Mouse (Mus musculus) left cerebral cortex, postnatal 25 days (tissue): ENCODE data around the gene Bcorl1. TPM values are rescaled to one million over a fixed set of nuclear protein-coding genes. Genes with fewer than 3 reads are reported as not detected.
A peak's percentile ranks its signal among the peaks of the same experiment; 100 is the strongest.
"Not testable (repeated sequence)": the region's sequence is repeated elsewhere in the genome, so short reads cannot be mapped to it uniquely, and the experiment has no call there.

ENCODE experiments used
- DNase-seq, 2 experiments: peaks; one replicate each; pipeline ENCODE4 v3.0.0; 2022; ENCODE audit warnings: low spot score in 2 of 2, mixed read lengths in 1 of 2
- intact Hi-C: fragments of 180-260 bp; cut with DNase I; formaldehyde crosslinking; loops from one replicate; pipeline ENCODE4 v1.15.1; 2025
- total RNA-seq, 2 experiments: library from RNA; stranded (reverse); gene quantifications; 2 replicates each; pipeline ENCODE4 v1.2.3; 2021

Gene Bcorl1
- total RNA-seq, 2 experiments from 2014 or later, result 16.6 to 19.4 TPM

DNA sequence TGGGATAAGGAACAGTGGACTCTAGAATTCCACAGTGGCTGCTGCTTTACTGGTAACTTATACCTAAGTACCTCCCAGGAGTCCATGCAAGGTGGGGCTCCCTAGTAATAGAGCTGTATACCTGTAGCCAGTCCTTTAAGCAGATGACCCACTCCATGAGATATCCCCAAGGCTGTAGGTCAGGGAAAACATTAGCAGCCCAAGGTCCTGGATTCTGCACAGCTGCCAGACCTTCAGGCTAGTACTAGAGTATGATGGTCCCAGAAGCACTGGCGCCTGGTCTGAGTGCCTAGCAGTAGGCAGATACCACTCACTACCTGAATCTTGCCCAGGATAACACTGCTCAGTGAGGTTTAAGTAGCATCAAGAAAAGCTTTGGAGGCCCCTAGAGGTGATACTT, 93.1 kb downstream of the Bcorl1 start:
- intact Hi-C loops, result no loop called here
- no peak for DNase-seq

DNA sequence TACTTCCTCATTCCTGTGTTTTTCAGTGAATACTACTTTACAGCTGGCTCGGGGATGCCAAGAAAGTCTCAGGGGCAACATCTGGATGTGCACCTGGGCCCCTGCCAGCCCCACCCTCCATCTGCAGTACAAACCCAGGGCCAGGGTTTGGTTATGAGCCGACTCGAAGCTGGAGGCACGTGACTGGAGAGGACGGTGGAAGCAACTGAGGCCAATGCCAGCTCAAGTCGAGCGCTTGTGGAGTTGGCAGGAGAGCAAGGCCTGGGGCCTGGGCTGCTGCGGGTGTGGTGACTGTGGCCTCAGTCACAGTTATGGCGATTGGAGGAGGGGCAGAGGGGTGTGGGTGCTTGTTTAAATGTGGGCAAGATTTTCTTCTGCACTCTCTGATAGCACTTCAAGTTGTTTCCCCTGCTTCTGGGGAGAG, 94.3 kb downstream of the Bcorl1 start:
- DNase-seq, result no peak
- intact Hi-C loops, result no loop called here

DNA sequence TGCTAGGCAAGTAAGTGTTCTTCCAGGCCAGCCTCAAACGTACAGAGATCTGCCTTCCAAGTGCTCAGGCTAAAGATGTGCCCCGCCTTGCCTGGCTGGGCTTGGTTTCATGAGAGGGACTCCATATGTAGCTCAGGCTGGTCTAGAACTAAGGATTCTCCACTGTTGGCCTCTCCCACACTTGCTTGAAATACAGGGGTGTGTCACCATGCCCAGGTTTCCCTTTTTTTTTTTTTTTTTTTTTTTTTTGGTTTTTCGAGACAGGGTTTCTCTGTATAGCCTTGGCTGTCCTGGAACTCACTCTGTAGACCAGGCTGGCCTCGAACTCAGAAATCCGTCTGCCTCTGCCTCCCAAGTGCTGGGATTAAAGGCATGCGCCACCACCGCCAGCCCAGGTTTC, 94.9 kb downstream of the Bcorl1 start:
- intact Hi-C loops, DNase-seq: not testable (repeated sequence)

DNA sequence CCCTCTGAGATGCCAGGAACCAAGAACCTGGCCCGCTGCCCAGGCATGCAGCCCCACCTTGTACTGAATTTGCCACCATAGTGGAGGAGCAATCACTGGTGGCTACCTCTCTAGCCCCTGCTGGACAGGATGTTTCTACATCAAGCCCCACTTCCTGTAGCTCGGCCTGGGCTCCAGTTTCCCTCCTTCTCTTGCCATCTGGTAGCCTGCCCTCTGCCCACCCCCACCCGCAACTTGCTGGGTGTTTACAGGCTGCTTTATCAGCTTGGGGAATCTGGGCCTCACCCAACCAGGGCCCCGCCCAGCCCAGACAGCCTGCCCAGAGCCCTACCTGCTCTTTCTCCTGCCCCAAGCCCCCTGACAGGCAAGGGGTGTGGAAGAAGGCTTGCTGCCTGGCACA, 97.9 kb downstream of the Bcorl1 start:
- no peak for DNase-seq
- intact Hi-C loops, result no loop called here

DNA sequence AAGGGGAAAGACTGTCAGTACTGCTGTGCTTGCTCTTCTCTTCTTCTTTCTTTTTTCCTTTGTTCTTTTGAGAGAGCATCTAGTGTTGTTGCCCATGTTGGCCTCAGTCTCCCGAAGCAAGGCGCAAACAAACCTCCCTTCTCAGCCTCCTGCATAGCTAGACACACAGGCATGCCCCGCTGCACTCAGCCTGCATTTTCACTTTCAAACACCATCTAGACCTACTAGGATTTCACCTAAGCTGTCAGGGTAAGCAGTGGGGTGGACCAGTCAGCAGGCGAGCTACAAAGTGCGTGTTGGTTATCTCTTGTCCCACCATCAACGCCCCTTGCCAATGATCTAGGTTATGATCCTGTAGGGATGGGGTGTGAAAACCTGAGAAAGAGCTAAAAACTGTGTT, 100.4 kb downstream of the Bcorl1 start:
- intact Hi-C loops, result no loop called here
- DNase-seq, result no peak

DNA sequence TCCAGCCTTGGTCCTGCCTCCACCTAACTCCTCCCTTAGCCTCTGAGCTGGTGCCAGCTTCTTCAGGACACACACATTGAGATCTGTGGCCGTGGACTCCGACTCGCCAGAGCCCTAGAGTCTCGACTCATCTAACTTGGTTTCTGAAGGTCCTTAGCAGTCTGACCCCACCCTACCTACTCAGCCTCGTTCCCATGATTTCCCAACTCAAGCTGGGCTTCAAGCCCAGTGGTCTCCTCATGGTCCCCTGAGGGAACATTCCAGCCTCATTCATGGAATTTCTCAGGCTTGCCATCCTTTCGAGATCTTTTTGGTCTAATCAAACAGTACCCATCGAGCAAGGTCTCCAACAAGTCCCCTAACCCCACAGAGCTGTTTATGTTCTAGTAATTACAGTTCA, 100.8 kb downstream of the Bcorl1 start:
- no peak for DNase-seq

DNA sequence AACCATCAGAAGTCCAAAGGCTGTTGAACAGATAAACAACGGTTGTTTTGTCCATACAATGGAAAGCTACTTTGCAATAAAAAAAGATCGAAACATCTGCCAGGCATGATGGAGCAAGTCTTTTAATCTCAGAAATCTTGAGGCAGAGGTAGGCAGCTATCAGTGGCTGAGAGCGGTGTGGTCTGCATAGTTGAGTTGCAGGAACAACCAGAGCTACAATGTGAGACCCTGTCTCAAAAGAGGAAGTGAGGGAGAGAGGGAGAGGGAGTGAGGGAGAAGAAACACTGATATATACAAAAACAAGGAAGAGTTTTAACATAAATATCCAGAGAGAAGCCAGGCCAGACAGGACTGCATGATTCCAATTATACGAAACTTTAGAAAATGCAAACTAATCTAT, 103.5 kb downstream of the Bcorl1 start:
- intact Hi-C loops, result no loop called here

More for the DNA sequence above, 100.8 kb downstream of the Bcorl1 start:
- intact Hi-C loops, result no loop called here

DNA sequence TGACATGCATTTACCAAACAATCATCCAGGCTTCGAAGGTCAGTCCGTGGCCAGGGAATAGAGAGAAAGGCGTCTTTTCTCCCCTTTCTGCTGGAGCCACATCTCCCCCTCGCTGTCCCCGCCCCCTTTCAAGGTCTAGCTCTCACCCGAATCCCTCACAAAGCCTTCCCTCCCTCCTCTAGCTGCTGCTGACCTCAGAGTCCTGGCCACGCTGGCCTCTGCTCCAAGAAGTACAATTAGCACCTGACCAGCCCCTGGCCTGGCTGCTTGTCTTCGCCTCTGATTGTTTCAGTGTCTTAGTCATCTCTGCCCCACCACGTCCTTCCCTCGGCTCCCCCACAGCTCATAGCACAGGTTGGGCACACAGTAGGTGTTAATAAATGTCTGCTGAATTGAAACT, 108.5 kb downstream of the Bcorl1 start:
- intact Hi-C loops, result no loop called here

More for the DNA sequence above, 103.5 kb downstream of the Bcorl1 start:
- DNase-seq, result no peak

DNA sequence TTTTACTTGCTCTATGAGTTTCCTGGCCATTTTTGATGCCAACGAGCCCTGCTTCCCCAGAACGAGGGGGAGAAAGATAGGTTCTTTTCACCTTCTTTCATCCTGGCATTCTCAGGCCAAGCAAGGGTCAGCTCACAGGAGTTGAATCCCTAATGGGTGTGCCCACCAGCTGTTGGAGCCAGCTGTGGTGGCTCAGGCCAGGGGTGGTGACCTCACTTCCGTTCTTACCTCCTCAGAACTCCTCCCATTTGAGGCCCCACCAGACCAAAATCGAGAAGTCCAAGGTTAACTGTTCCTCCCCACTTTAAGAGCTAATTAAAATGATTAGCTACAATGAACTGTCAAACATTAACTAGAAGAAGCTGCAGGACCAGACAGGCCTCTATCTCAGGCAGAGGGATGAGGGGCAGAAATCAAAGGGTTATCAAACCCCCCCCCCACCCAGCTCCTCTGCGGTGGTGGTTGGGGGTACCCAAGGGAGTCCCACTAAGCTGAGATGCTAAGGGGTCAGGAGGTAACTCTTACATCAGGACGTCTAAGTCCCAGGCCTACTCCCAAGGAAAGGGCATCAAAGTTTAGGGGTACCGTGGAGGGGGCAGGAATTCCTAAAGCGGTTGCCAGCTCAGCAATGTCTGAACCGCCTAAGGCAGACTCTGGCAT, 111.2 kb downstream of the Bcorl1 start:
- intact Hi-C loops, result no loop called here
- no peak for DNase-seq

More for the DNA sequence above, 108.5 kb downstream of the Bcorl1 start:
- no peak for DNase-seq

DNA sequence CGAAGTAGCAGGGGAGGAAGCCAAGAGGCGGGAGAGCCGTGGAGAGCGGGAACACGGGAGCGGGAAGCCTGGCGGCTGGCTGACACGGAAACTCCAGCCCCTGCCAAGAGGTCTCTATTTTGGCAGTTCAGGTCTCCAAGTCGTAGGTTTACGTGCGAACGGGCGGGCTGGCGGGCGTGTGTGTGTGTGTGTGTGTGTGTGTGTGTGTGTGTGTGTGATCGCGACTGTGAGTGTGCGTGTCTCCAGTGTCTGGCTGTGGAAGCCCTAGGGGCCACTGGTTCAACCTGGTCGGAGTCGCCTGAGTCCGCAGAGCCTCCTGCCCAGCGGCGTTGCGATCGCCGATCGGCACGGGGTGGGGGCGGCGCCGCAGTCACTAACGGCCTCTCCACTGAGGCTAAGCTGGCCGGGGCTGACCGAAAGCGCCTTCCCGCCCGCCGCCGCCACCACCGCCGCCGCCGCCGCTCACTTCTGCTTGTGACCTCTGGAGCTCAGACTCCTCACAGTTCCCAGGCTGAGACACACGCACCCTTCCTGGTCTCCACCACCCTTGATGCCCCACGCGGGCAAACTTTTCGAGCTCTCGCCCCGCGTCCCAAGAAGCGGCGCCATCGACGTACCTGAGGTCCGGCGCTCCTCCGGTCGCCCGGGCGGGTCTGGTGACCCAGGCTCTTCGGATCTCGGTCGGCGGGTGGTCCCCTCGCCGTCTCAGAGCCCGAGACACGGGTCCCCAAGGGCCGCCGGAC, 111.9 kb downstream of the Bcorl1 start:
- intact Hi-C loops, result no loop called here
- DNase-seq, result no peak

DNA sequence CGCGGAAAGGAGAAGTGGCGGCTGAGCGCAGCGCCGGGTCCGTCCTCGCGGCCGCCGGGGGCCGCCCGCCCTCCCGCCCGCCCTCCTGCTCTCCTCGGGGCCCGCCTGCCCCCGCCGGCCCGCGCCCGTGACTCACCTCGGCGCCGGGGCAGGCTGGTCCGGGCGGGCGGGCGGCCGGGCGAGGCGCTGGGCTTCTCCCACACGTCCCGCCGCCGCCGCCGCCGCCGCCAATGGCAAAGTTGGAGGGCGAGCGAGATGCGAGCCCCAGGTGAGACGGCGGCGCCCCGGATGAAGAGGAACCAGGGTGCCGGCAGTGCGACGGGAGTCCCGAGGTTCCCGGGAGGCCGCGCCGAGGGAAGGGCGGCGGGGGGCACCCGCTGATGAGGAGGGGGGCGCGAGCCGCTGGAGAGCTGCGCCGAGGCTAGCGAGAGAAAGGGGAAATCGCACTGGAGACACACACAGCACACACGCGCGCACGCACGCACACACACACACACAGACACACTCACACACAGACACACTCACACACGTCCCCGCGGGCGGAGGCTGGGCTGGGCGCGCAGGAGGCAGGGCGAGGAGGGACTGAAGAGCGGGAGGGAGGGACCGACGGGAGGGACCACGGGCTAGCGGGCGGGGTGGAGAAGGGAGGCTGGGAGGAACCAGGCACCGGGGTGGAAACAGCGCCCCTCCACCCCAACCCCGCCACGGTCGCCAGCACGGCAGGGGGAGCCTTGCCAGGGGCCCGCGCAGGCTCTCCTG, 112.8 kb downstream of the Bcorl1 start:
- intact Hi-C loops, result no loop called here
- peak; percentile 11 to 23 for DNase-seq

DNA sequence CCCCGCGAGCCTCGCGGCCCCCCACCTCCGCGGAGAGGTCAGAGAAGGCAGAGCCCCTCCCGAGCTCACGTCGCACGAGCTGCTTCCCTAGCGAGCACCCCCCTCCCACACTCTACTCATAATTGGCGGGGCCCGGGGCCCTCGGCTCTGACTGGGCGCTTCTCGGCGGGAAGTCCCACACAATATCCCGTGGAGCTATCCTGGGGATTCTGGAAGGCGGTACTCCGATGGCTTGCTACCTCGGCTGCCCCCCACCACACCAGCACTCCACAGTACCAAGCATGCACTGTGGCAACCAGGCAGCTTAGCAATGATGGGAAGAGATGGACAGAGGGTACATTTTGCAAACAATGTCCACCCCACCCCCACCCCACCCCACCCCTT, 113.3 kb downstream of the Bcorl1 start:
- intact Hi-C loops, result no loop called here

DNA sequence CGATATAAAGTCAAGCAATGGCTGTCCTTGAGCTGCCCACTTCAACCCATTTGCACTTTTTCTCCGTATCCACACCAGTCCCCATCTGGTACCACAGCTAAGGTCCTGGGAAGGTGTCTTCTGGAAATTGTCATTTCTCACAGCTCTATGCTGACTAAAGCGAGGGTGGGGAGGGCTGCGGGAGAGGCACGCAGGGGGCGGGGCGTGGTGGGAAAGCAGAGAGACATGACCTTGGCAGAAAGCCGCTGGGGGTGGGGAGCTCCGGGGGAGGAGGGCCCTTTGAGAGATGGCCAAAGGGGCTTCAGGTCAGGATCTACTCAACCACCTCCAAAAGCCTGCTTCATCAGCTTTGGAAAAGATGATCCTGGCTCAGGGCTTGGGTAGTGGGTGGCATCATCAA, 113.9 kb downstream of the Bcorl1 start:
- intact Hi-C loops, result no loop called here
- DNase-seq, result no peak

More for the DNA sequence above, 113.3 kb downstream of the Bcorl1 start:
- DNase-seq, result no peak

DNA sequence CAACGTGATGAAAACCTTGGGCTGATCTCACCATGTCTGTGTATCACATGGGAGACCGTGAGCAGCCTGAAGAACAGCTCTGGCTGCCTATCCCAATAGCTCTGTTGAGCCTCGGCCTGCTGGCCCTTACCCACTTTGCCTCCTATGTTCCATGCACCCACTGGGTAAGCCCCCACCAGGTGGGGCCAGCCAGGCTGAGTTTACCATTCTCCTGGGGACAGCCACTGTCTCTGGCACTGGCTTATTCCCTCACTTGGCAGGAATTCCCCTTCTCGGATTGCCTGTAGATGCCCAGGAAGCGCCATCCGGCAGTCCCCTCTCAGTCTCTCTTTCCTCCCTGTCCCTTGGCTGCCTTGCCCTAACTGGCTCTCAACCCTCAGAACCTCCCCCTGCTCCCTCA, 115.8 kb downstream of the Bcorl1 start:
- intact Hi-C loops, result no loop called here
- DNase-seq, result no peak

Other genes with a start within 250 kb of the Bcorl1 start
- under 1 TPM; 0.27 to 0.37 TPM for gene Xpnpep2, start 232.6 kb upstream of the Bcorl1 start, total RNA-seq
- gene Sash3, start 194.9 kb upstream of the Bcorl1 start, total RNA-seq, result 1 to 10 TPM; 1.8 TPM
- 10 to 100 TPM; 52.3 to 53.8 TPM for gene Zdhhc9, start 132.5 kb upstream of the Bcorl1 start, total RNA-seq
- gene Utp14a, start 84.5 kb upstream of the Bcorl1 start, total RNA-seq, result 10 to 100 TPM; 13.4 to 14.9 TPM
- under 1 TPM; 0.69 to 0.71 TPM for gene Elf4, start 121.8 kb downstream of the Bcorl1 start, total RNA-seq
- gene Aifm1, start 172.2 kb downstream of the Bcorl1 start, total RNA-seq, result 10 to 100 TPM; 26.1 to 27.2 TPM
- gene Rab33a, start 177.9 kb downstream of the Bcorl1 start, total RNA-seq, result 10 to 100 TPM; 32.1 to 40.6 TPM